Mouse (Mus musculus) kidney, adult 9 months (tissue): ENCODE data around the gene Psmd2.

Experiments
- DNase-seq: peaks from one replicate; pipeline ENCODE4 v3.0.0; 2022

Psmd2 gene

GRCm38 (mm10) chr16:20651076-20651946, at the start of gene Psmd2:
Psmd2 (plus strand) TSS chr16:20651652.
- DNase-seq = peak; percentile 97

- DNase-seq = no peak
These were observed 46.7 kb upstream of the Psmd2 start for GRCm38 (mm10) chr16:20604705-20605104.

GRCm38 (mm10) chr16:20610501-20611356, 40.7 kb upstream of the Psmd2 start:
- peak; percentile 81 for DNase-seq

- DNase-seq = peak; percentile 93
These were observed 39.9 kb upstream of the Psmd2 start, which contains the start of the genes Eef1akmt4, Gm49333 and Alg3 for GRCm38 (mm10) chr16:20611357-20612227. Eef1akmt4 (plus strand) TSS chr16:20611593. Gm49333 (plus strand) TSS chr16:20611610. Alg3 (minus strand) TSS chr16:20611735.

- DNase-seq = peak; percentile 17
These were observed 31.7 kb upstream of the Psmd2 start for GRCm38 (mm10) chr16:20619541-20620398.

GRCm38 (mm10) chr16:20620399-20620735, 31.1 kb upstream of the Psmd2 start:
- no peak for DNase-seq

GRCm38 (mm10) chr16:20620751-20621190, 30.7 kb upstream of the Psmd2 start:
- DNase-seq = peak; percentile 5

- DNase-seq = peak; percentile 60
These were observed 30.1 kb upstream of the Psmd2 start, which contains the start of gene Camk2n2 for GRCm38 (mm10) chr16:20621191-20621990. Camk2n2 (minus strand) TSS chr16:20621287.

- peak; percentile 22 for DNase-seq
These were observed 29.3 kb upstream of the Psmd2 start for GRCm38 (mm10) chr16:20621991-20622685.

- DNase-seq = no peak
These were observed 28.2 kb upstream of the Psmd2 start for GRCm38 (mm10) chr16:20623211-20623610.

- no peak for DNase-seq
These were observed 22.5 kb upstream of the Psmd2 start for GRCm38 (mm10) chr16:20628871-20629391.

- DNase-seq = no peak
These were observed 21.5 kb upstream of the Psmd2 start, which contains the start of gene Ece2 for GRCm38 (mm10) chr16:20629731-20630634. Ece2 (plus strand) TSS chr16:20629828.

GRCm38 (mm10) chr16:20637410-20637809, 14.0 kb upstream of the Psmd2 start:
- no peak for DNase-seq

- DNase-seq = no peak
These were observed 13.1 kb upstream of the Psmd2 start for GRCm38 (mm10) chr16:20638367-20638766.

GRCm38 (mm10) chr16:20642161-20642560, 9.3 kb upstream of the Psmd2 start:
- peak; percentile 72 for DNase-seq

GRCm38 (mm10) chr16:20643911-20644310, 7.5 kb upstream of the Psmd2 start:
- no peak for DNase-seq

GRCm38 (mm10) chr16:20651947-20652310, 477 bp downstream of the Psmd2 start:
- no peak for DNase-seq

- no peak for DNase-seq
These were observed 1.9 kb downstream of the Psmd2 start for GRCm38 (mm10) chr16:20653315-20653714.
